Comparison of ENCODE assay signal across 19 mouse cellular contexts in genomic region chr14:108403466-108403865, GRCm38 (mm10).
"Had no signal": no experiment of that assay in that cellular context is flagged by ENCODE, and none has a peak within 500 bp of the region (broad histone marks: within the 10 kb centered on the region; RNA-seq: fewer than 3 reads in every experiment).

No protein-coding gene starts in this region.

- H3K9ac ChIP-seq: lung, embryonic 14.5 days; midbrain, embryonic 12.5 days; neural tube, embryonic 13.5 days; neural tube, embryonic 15.5 days had no signal

- H3K27me3 ChIP-seq: midbrain, embryonic 12.5 days; neural tube, embryonic 13.5 days; neural tube, embryonic 15.5 days had no signal

- H3K4me2 ChIP-seq: lung, embryonic 14.5 days; midbrain, embryonic 12.5 days; neural tube, embryonic 13.5 days; neural tube, embryonic 15.5 days had no signal

- H3K4me1 ChIP-seq: midbrain, embryonic 10.5 days; midbrain, embryonic 12.5 days; neural tube, embryonic 13.5 days; neural tube, embryonic 15.5 days had no signal

- H3K4me3 ChIP-seq: midbrain, embryonic 10.5 days; midbrain, embryonic 12.5 days; myocyte; neural tube, embryonic 13.5 days; neural tube, embryonic 15.5 days had no signal

- DNase-seq: lung, adult 18-20 months; lung, embryonic 14.5 days; lung, postnatal 10 days; lung, postnatal 4 days; midbrain, embryonic 14.5 days; retina, postnatal 1 day; right cerebral cortex, adult 18-20 months; right cerebral cortex, postnatal 25 days; right cerebral cortex, postnatal 4 days; spleen, adult 18-20 months; thymus, adult 18-20 months; thymus, postnatal 14 days; thymus, postnatal 36 days had no signal

- H3K36me3 ChIP-seq: midbrain, embryonic 10.5 days; midbrain, embryonic 12.5 days; neural tube, embryonic 13.5 days; neural tube, embryonic 15.5 days had no signal

- H3K9me3 ChIP-seq: midbrain, embryonic 10.5 days; midbrain, embryonic 12.5 days; neural tube, embryonic 13.5 days; neural tube, embryonic 15.5 days had no signal

- ATAC-seq: midbrain, embryonic 16.5 days had no signal

- H3K27ac ChIP-seq: midbrain, embryonic 10.5 days; midbrain, embryonic 12.5 days; neural tube, embryonic 13.5 days; neural tube, embryonic 15.5 days had no signal
